ENCODE assay signal across 25 mouse cellular contexts in the genomic region with DNA sequence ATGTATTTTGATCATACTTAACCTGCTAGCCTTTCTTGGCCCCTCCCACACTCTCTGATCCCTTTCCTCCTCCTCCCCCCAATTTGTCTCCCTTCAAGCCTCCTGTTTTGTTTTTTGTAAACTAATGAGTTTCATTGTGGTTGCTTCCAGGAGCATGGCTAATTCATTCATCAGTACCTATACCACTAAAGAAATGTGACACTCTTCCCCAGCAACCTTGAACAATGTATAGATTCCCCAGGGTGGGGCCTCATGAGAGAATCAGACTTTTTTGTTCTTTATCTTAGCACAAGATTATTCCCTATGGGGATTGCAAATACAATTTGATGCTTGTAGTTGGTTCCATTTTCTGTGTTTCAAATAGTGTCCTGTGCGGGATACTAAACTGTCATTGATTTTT. TPM values are rescaled to one million over a fixed set of nuclear protein-coding genes. Genes with fewer than 3 reads are reported as not detected.
DNase-seq lines count a peak whose midpoint lies in the region; ATAC-seq and TF ChIP-seq lines count a peak whose summit lies in the region.
"Had no signal": no experiment of that assay in that cellular context is flagged by ENCODE, and none has a peak within 500 bp of the region (broad histone marks: within the 10 kb centered on the region; RNA-seq: fewer than 3 reads in every experiment).

No protein-coding gene starts in this region.

- WGBS in forebrain, embryonic 12.5 days, result 44% methylated on average over 1 of the region's 1 CpGs
- 33% methylated on average over 1 of the region's 1 CpGs for WGBS in forebrain, postnatal 0 days
- 63% methylated on average over 1 of the region's 1 CpGs for WGBS in neural tube, embryonic 11.5 days

- H3K4me2 ChIP-seq in forebrain, embryonic 12.5 days, result no peak overlapping the region
- no peak overlapping the region for H3K4me2 ChIP-seq in forebrain, postnatal 0 days (ENCODE audit: low read depth)
- no peak overlapping the region for H3K4me2 ChIP-seq in neural tube, embryonic 11.5 days (ENCODE audit: low read depth)
- H3K4me2 ChIP-seq: embryonic facial prominence, embryonic 15.5 days; heart, embryonic 11.5 days; hindbrain, embryonic 14.5 days had no signal

- H3K9ac ChIP-seq in forebrain, embryonic 12.5 days, result no peak overlapping the region
- no peak overlapping the region for H3K9ac ChIP-seq in forebrain, postnatal 0 days
- H3K9ac ChIP-seq in neural tube, embryonic 11.5 days (ENCODE audit: low read length), result no peak overlapping the region
- H3K9ac ChIP-seq: embryonic facial prominence, embryonic 15.5 days; hindbrain, embryonic 14.5 days had no signal

- H3K9me3 ChIP-seq in forebrain, embryonic 12.5 days, result no peaks in the 10 kb centered on the region
- H3K9me3 ChIP-seq in forebrain, postnatal 0 days (ENCODE audit: low read length), result no peaks in the 10 kb centered on the region
- H3K9me3 ChIP-seq in neural tube, embryonic 11.5 days (ENCODE audit: control insufficient read depth, low read length), result no peaks in the 10 kb centered on the region
- H3K9me3 ChIP-seq: embryonic facial prominence, embryonic 15.5 days had no signal

- no peaks in the 10 kb centered on the region for H3K36me3 ChIP-seq in forebrain, embryonic 12.5 days (replicated peaks)
- no peaks in the 10 kb centered on the region for H3K36me3 ChIP-seq in forebrain, postnatal 0 days (ENCODE audit: insufficient read depth)
- H3K36me3 ChIP-seq in neural tube, embryonic 11.5 days (ENCODE audit: control insufficient read depth, insufficient read depth, low read length), result no peaks in the 10 kb centered on the region
- H3K36me3 ChIP-seq: embryonic facial prominence, embryonic 15.5 days; G1E had no signal

- peak; percentile 71; the same call in 1 of the 2 replicates for ATAC-seq in forebrain, embryonic 12.5 days (ENCODE audit: low FRiP score)
- no peak for ATAC-seq in forebrain, postnatal 0 days
- ATAC-seq in neural tube, embryonic 11.5 days (ENCODE audit: insufficient read depth, low FRiP score, low TSS enrichment), result peak; percentile 31; the same call in 1 of the 2 replicates
- ATAC-seq: forebrain, embryonic 16.5 days; hindbrain, postnatal 0 days; inflammation-experienced regulatory T-cells, adult 6 months; intestine, embryonic 16.5 days; Patski had no signal

- DNase-seq in embryo, embryonic 10.5 days (ENCODE audit: low spot score), result peak; percentile 9
- no peak for DNase-seq in embryo, embryonic 11 days
- no peak for DNase-seq in forebrain, postnatal 0 days
- no peak for DNase-seq in neural tube, embryonic 11.5 days (ENCODE audit: low spot score)
- no peak for DNase-seq in neural tube, embryonic 10.5 days (ENCODE audit: extremely low spot score, low spot score)
- DNase-seq: adrenal gland, postnatal 10 days; adrenal gland, postnatal 36 days; cerebellum, adult 18-20 months; cerebellum, adult 9-10 months; cerebellum, postnatal 14 days; gastrocnemius, adult 2 months; gastrocnemius, postnatal 14 days; heart, adult 11 months; kidney, adult 18-20 months had no signal

- H3K4me1 ChIP-seq in forebrain, embryonic 12.5 days, result no peaks in the 10 kb centered on the region
- no peaks in the 10 kb centered on the region for H3K4me1 ChIP-seq in forebrain, postnatal 0 days (ENCODE audit: insufficient read depth)
- H3K4me1 ChIP-seq in neural tube, embryonic 11.5 days (ENCODE audit: control insufficient read depth, insufficient read depth, low read length), result no peaks in the 10 kb centered on the region
- H3K4me1 ChIP-seq: embryonic facial prominence, embryonic 15.5 days had no signal

- TF ChIP-seq CTCF in forebrain, postnatal 0 days (IDR thresholded peaks at IDR 0.05; ENCODE audit: low read depth), result no peak

- no peak overlapping the region for H3K27ac ChIP-seq in forebrain, embryonic 12.5 days
- no peak overlapping the region for H3K27ac ChIP-seq in forebrain, postnatal 0 days (ENCODE audit: low read depth, low read length)
- no peak overlapping the region for H3K27ac ChIP-seq in neural tube, embryonic 11.5 days (ENCODE audit: low read depth, low read length)
- H3K27ac ChIP-seq: embryonic facial prominence, embryonic 15.5 days; gastrocnemius, adult 2 months; hindbrain, embryonic 14.5 days; hindbrain, postnatal 0 days had no signal

- no peaks in the 10 kb centered on the region for H3K27me3 ChIP-seq in forebrain, embryonic 12.5 days
- H3K27me3 ChIP-seq in forebrain, postnatal 0 days (ENCODE audit: insufficient read depth, low read length), result no peaks in the 10 kb centered on the region
- no peaks in the 10 kb centered on the region for H3K27me3 ChIP-seq in neural tube, embryonic 11.5 days (ENCODE audit: control insufficient read depth, insufficient read depth, low read length)
- H3K27me3 ChIP-seq: CH12.LX; embryonic facial prominence, embryonic 15.5 days; Patski had no signal

- no peak overlapping the region for H3K4me3 ChIP-seq in forebrain, embryonic 12.5 days (replicated peaks)
- H3K4me3 ChIP-seq in forebrain, postnatal 0 days (ENCODE audit: low read depth, low read length), result no peak overlapping the region
- no peak overlapping the region for H3K4me3 ChIP-seq in neural tube, embryonic 11.5 days (ENCODE audit: low read depth, low read length)
- H3K4me3 ChIP-seq: embryonic facial prominence, embryonic 15.5 days; gastrocnemius, adult 2 months had no signal

RNA-seq across cellular contexts. Expression of a gene that starts 58.8 kb away (rescaled TPM):
- 11.7 and 11.9 TPM in 2 replicates for polyA plus RNA-seq in forebrain, embryonic 12.5 days (2016; fragmentation: Nextera tagmentation; extraction: Ambion mirVana)
- 32.3 and 49.0 TPM in 2 replicates for total RNA-seq in forebrain, postnatal 0 days (2014; rRNA removed)
- polyA plus RNA-seq in forebrain, postnatal 0 days (2015; fragmentation: Nextera tagmentation; extraction: Ambion mirVana), result 27.4 and 35.6 TPM in 2 replicates
- polyA plus RNA-seq in neural tube, embryonic 11.5 days (2014; fragmentation: Nextera tagmentation; extraction: Ambion mirVana), result 14.4 and 16.9 TPM in 2 replicates
- total RNA-seq: CH12.LX had no signal
- polyA plus RNA-seq: G1E had no signal
